Mouse (Mus musculus) erythroblast, embryonic 14.5 days (primary cell): Measurements from ENCODE around the gene Psmd2. TPM values are rescaled to one million over a fixed set of nuclear protein-coding genes. Genes with fewer than 3 reads are reported as not detected.

Source experiments
- H3K27me3 ChIP-seq: 2 replicates; pipeline ENCODE4 v1.6.1; 2012; ENCODE audit warnings: inconsistent platforms; ENCODE audit not compliant: control insufficient read depth
- H3K36me3 ChIP-seq: 2 replicates; pipeline ENCODE4 v1.6.1; 2012; ENCODE audit warnings: mild to moderate bottlenecking, inconsistent platforms; ENCODE audit not compliant: control insufficient read depth
- H3K4me1 ChIP-seq: 2 replicates; pipeline ENCODE4 v1.6.1; 2012; ENCODE audit warnings: inconsistent platforms; ENCODE audit not compliant: control insufficient read depth
- H3K4me3 ChIP-seq: replicated peaks from 2 replicates; pipeline ENCODE3; 2012; ENCODE audit warnings: moderate library complexity, mild to moderate bottlenecking, inconsistent platforms
- H3K9me3 ChIP-seq: 2 replicates; pipeline ENCODE4 v1.6.1; 2012; ENCODE audit warnings: low read length, inconsistent platforms, mixed read lengths; ENCODE audit not compliant: control insufficient read depth
- GATA1 ChIP-seq: IDR thresholded peaks from 2 replicates; pipeline ENCODE4 v1.6.1; 2012; ENCODE audit warnings: low read length, inconsistent platforms, mixed read lengths
- TAL1 ChIP-seq: IDR thresholded peaks from 3 replicates; pipeline ENCODE4 v1.6.1; 2012; ENCODE audit warnings: low read length, inconsistent platforms, mixed read lengths
- polyA plus RNA-seq: library from polyadenylated mRNA; stranded (reverse); fragments of >175 nt; gene quantifications from 2 replicates; pipeline ENCODE4 v1.2.3, GENCODE M21; 2012

The Psmd2 gene
- polyA plus RNA-seq, 1 experiment = 22.4 TPM

DNA sequence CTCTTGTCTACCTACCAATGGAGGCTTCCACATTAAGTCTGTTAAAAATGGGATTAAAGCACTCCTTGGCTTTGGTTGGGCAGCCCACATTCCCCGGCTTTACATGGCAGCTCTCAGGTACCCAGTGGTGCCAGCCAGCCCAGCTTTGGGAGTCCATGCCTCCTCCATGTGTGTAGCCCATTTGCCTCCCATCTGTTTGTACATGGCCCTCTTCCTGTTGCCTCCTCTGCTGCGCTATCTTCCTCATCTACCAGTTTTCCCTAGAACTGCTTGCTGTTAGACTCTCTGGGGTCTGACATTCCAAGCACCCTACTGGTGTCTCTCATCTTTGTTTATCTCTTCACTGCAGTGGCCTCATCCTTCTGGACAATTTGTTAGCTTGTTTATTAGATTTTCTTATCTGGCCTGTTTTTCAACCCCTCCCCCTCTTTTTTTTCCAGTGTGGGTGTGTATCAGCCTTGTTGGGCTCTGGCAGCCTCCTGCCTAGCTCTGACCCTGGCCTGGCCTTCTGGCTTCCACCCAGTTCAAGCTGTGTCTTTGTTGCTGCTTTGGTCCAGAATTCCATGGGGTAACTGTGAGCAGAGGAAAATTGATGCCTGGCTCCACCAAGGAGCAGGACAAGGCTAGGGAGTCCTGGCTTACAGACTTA is 55.1 kb downstream of the Psmd2 start:
- Histone ChIP-seq H3K4me1 (peaks cover 100% of the 10 kb centered on the region), H3K4me3 (no peak overlapping the region), H3K9me3 (no peaks in the 10 kb centered on the region), H3K36me3 (peaks cover 83% of the 10 kb centered on the region), H3K27me3 (no peaks in the 10 kb centered on the region)
- peak; percentile 59; the same call in 1 of the 2 replicates for TF ChIP-seq GATA1
- no peak for TF ChIP-seq TAL1

DNA sequence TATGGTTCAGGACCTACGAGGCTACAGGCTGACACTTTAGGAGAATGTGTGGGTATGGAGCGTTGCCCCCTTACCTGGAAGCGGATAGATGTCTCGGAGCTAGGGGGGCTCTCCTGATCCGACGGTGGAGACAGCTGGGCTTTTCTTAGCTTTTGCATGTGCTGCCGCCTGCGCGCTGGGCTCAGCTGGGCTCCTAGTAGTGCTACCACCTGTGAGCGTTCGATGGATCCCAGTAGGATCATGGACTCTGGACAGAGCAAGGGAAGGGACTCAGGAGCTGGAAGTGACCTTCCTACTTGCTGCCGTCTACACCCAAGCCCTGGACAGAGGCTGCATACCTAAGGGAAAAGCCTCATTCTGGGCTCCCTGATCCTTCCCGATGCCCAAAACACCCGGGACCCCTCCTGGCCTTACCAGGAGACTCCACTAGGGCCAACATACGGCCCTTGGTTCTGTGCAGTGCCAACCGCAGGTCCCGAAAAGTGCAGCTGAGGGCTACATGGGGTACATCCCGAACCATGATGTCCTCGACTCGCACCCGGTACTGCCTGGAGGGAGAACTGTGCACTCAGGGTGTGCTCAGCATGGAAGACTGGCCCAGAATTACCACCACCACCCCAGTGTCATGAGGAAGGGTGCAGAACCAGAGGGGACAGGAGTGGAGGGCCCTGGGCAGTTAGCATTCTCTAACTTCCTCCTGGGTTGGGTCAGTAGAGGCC is 56.9 kb downstream of the Psmd2 start:
- Histone ChIP-seq H3K4me1 (peaks cover 100% of the 10 kb centered on the region), H3K4me3 (no peak overlapping the region), H3K27me3 (no peaks in the 10 kb centered on the region), H3K36me3 (peaks cover 97% of the 10 kb centered on the region), H3K9me3 (no peaks in the 10 kb centered on the region)
- no peak for TF ChIP-seq GATA1
- TF ChIP-seq TAL1 = no peak

DNA sequence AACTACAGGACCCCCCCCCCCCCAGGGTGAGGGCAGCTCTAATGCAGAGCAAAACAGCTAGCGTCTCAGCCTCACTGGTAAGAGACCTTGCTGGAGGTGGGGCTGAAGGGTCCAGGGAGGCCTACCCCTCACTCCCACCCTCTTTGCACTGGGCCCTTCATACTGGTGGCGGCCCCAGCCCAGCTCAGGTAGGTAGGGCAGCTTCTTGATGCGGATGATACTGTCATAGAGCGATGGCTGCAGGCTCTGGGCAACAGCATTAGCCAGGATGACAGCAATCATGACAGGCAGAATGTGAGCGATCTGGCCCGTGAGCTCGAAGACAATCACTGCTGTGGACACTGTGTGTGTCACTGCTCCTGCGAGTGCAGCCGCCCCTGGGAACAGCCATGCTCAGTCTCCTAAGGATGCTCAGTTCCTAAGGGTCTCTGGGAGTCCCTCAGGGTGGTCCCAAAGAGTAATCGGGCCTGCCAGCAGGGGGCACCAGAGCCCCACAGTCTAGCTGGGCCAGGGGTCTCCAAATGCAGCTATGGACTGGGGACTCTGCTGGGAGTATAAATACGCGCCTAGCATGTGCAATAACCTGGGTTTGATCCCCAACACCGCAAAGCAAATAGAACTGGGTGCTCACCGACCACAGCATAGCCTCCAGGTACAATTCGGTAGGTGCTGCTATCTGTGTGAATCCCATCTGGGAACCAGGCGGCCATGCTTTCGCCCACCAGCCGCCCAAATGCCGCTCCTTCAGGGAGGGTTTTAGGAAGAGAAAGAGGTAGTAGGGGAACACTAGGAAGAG is 57.7 kb downstream of the Psmd2 start:
- Histone ChIP-seq H3K9me3 (no peaks in the 10 kb centered on the region), H3K36me3 (peaks cover 99% of the 10 kb centered on the region), H3K4me1 (peaks cover 100% of the 10 kb centered on the region), H3K27me3 (no peaks in the 10 kb centered on the region), H3K4me3 (no peak overlapping the region)
- TF ChIP-seq TAL1 (no peak), GATA1 (no peak)

DNA sequence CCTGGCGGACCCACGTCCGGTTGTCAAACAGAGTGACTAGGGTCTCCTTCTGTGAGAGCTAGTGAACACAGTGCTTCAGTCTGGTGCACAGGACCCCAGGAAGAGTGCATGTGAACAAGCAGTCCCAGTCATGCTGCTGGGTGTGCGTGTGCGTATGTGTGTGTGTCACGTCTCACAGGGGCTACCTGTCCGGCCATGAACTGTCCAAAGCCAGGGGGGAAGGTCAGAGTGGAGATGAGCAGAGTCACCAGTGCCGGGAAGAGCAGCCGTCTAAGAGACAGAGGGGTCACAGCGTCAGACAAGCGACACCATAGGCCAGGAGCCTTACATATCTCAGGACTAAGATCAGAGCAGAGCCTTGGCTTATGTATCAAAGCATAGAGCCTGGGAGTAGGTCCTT is 58.9 kb downstream of the Psmd2 start:
- H3K36me3 ChIP-seq = peaks cover 88% of the 10 kb centered on the region
- TF ChIP-seq GATA1 (no peak), TAL1 (no peak)
- peaks cover 100% of the 10 kb centered on the region for H3K4me1 ChIP-seq
- H3K9me3 ChIP-seq = no peaks in the 10 kb centered on the region
- no peak overlapping the region for H3K4me3 ChIP-seq
- no peaks in the 10 kb centered on the region for H3K27me3 ChIP-seq

DNA sequence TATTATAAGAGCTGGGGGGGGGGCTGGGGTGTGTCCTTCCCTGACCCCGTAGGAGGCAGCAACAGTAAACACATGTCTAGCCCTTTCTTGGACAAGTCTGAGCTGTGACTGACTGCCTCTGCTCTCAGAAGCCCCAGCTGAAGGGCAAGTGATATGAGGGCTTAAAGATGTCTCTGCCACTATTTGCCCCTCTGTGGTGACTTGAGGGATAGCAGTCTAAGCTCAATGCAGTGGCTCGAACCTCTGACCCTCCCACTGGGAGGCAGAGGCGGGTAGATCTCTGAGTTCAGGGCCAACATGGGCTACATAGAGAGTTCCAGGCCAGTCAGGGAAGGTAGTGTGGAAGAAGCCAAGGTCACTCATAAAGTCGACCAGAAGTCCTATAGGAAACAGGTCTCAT is 59.4 kb downstream of the Psmd2 start:
- TF ChIP-seq GATA1 (no peak), TAL1 (no peak)
- Histone ChIP-seq H3K36me3 (peaks cover 83% of the 10 kb centered on the region), H3K27me3 (no peaks in the 10 kb centered on the region), H3K9me3 (no peaks in the 10 kb centered on the region), H3K4me3 (no peak overlapping the region), H3K4me1 (peaks cover 100% of the 10 kb centered on the region)

DNA sequence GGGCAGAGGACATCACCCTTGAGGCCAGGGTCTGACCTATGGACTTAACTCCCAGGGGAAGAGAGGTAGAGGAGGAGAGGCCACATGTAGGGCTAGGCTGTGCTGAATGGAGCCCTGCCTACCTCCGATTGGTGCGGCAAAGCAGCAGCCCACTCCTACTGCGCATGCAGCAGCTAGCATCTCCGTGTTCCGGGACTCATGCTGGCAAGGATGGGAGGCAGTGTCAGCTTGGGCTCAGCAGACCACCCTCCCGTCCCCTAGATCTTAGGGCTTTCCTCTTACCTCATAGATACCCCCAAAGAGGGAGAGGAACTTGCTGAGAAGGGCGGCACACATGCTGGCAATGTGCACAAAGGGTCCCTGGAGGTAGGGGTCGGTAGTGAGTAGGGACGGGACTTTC is 60.7 kb downstream of the Psmd2 start:
- Histone ChIP-seq H3K36me3 (peaks cover 70% of the 10 kb centered on the region), H3K4me1 (peaks cover 100% of the 10 kb centered on the region), H3K4me3 (peak overlapping the region; percentile 80), H3K9me3 (no peaks in the 10 kb centered on the region), H3K27me3 (no peaks in the 10 kb centered on the region)
- TF ChIP-seq TAL1 (no peak), GATA1 (no peak)

DNA sequence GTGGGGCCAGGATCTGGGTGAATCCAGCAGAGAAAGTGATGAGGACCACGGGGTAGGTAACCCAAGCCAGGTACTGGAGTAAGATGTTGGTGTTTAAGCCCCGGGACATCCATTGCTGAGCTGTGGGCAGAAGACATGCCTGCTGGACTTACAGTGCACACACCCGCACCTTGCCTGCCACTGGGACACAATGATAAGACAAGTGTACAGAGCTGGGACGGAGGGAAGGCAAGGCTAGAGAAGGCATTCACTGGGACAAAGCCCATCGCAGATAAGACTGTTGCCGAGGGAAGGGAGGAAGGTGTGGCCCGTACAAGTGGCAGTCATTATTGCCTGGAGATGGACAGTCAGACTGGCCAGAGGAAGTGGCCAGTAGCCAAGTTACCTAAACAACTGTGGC is 61.4 kb downstream of the Psmd2 start:
- Histone ChIP-seq H3K27me3 (no peaks in the 10 kb centered on the region), H3K9me3 (no peaks in the 10 kb centered on the region), H3K4me1 (peaks cover 100% of the 10 kb centered on the region), H3K4me3 (peak overlapping the region; percentile 80), H3K36me3 (peaks cover 63% of the 10 kb centered on the region)
- TF ChIP-seq TAL1 = peak; percentile 36; the same call in 2 of the 3 replicates
- peak; percentile 60 for TF ChIP-seq GATA1

Other genes starting within 250 kb of the Psmd2 start
- 0.28 and 0.32 TPM in 2 replicates for gene Abcc5, start 225.3 kb upstream of the Psmd2 start, polyA plus RNA-seq
- gene Eif2b5, start 152.8 kb upstream of the Psmd2 start, polyA plus RNA-seq = 0.70 and 0.73 TPM in 2 replicates
- gene Dvl3, start 134.7 kb upstream of the Psmd2 start, polyA plus RNA-seq = 1.4 TPM in 2 replicates
- gene Ap2m1, start 116.2 kb upstream of the Psmd2 start, polyA plus RNA-seq = 16.9 TPM in 2 replicates
- 0.73 and 2.6 TPM in 2 replicates for gene Abcf3, start 103.1 kb upstream of the Psmd2 start, polyA plus RNA-seq
- 0.06 and 0.10 TPM in 2 replicates for gene Vwa5b2, start 62.2 kb upstream of the Psmd2 start, polyA plus RNA-seq
- gene Eef1akmt4, start 40.1 kb upstream of the Psmd2 start, polyA plus RNA-seq = 0.24 and 0.43 TPM in 2 replicates
- not detected in 2 replicates for gene Gm49333, start 40.0 kb upstream of the Psmd2 start, polyA plus RNA-seq
- 1.2 and 1.4 TPM in 2 replicates for gene Alg3, start 39.9 kb upstream of the Psmd2 start, polyA plus RNA-seq
- gene Camk2n2, start 30.4 kb upstream of the Psmd2 start, polyA plus RNA-seq = not detected in 2 replicates
- gene Ece2, start 21.8 kb upstream of the Psmd2 start, polyA plus RNA-seq = not detected in 2 replicates
- 37.6 and 54.8 TPM in 2 replicates for gene Eif4g1, start 16.7 kb downstream of the Psmd2 start, polyA plus RNA-seq
- gene Fam131a, start 41.6 kb downstream of the Psmd2 start, polyA plus RNA-seq = 0.26 and 0.29 TPM in 2 replicates
- gene Polr2h, start 66.0 kb downstream of the Psmd2 start, polyA plus RNA-seq = 0.25 TPM in 1 of 2 replicates, not detected in the other
- gene Clcn2, start 66.1 kb downstream of the Psmd2 start, polyA plus RNA-seq = 1.8 and 3.3 TPM in 2 replicates
- gene Chrd, start 81.5 kb downstream of the Psmd2 start, polyA plus RNA-seq = not detected in 2 replicates
- not detected in 2 replicates for gene Thpo, start 82.9 kb downstream of the Psmd2 start, polyA plus RNA-seq